Mouse (Mus musculus) CD8-positive naive resting alpha-beta T cell, adult 2 months (primary cell): ENCODE measurements around the gene Exoc6b.
A peak's percentile ranks its signal among the peaks of the same experiment; 100 is the strongest.

ENCODE experiments used
- DNase-seq, 2 experiments: peaks; one replicate each; pipeline ENCODE4 v3.0.0; 2022; ENCODE audit warnings: low read depth in 2 of 2, low spot score in 2 of 2

Gene Exoc6b

GRCm38 (mm10) chr6:84995418-84995817, 73.9 kb downstream of the Exoc6b start:
- no peak for DNase-seq

GRCm38 (mm10) chr6:84976563-84976971, 92.7 kb downstream of the Exoc6b start:
- no peak for DNase-seq

- no peak for DNase-seq
These were observed 100.8 kb downstream of the Exoc6b start for GRCm38 (mm10) chr6:84968531-84968930.

- DNase-seq, result no peak
These were observed 104.4 kb downstream of the Exoc6b start for GRCm38 (mm10) chr6:84964729-84965415.

GRCm38 (mm10) chr6:84963044-84963443, 106.3 kb downstream of the Exoc6b start:
- no peak for DNase-seq

- DNase-seq, result no peak
These were observed 107.5 kb downstream of the Exoc6b start for GRCm38 (mm10) chr6:84961763-84962162.

GRCm38 (mm10) chr6:84959520-84959919, 109.8 kb downstream of the Exoc6b start:
- DNase-seq, result no peak

GRCm38 (mm10) chr6:84951621-84952020, 117.7 kb downstream of the Exoc6b start:
- DNase-seq, result no peak

GRCm38 (mm10) chr6:84946569-84946968, 122.7 kb downstream of the Exoc6b start:
- DNase-seq, result no peak

- DNase-seq, result no peak
These were observed 123.2 kb downstream of the Exoc6b start for GRCm38 (mm10) chr6:84946106-84946505.

- DNase-seq, result no peak
These were observed 136.1 kb downstream of the Exoc6b start for GRCm38 (mm10) chr6:84932953-84933921.

- DNase-seq, result no peak
These were observed 138.3 kb downstream of the Exoc6b start for GRCm38 (mm10) chr6:84931051-84931450.

GRCm38 (mm10) chr6:84926066-84926465, 143.2 kb downstream of the Exoc6b start:
- DNase-seq, result no peak

- DNase-seq, result no peak
These were observed 145.5 kb downstream of the Exoc6b start for GRCm38 (mm10) chr6:84923760-84924221.

GRCm38 (mm10) chr6:84916291-84916690, 153.0 kb downstream of the Exoc6b start:
- peak; percentile 5 to 28 for DNase-seq

- DNase-seq, result peak in 1 of 2 experiments; percentile 1
These were observed 156.9 kb downstream of the Exoc6b start for GRCm38 (mm10) chr6:84912434-84912833.

GRCm38 (mm10) chr6:84899002-84899774, 170.1 kb downstream of the Exoc6b start:
- no peak for DNase-seq

- DNase-seq, result no peak
These were observed 175.6 kb downstream of the Exoc6b start for GRCm38 (mm10) chr6:84893773-84894095.

- DNase-seq, result no peak
These were observed 176.2 kb downstream of the Exoc6b start for GRCm38 (mm10) chr6:84892926-84893772.

GRCm38 (mm10) chr6:84886551-84886950, 182.8 kb downstream of the Exoc6b start:
- DNase-seq, result no peak
